8 mouse cellular contexts compared by ENCODE assay signal in the genomic region with DNA sequence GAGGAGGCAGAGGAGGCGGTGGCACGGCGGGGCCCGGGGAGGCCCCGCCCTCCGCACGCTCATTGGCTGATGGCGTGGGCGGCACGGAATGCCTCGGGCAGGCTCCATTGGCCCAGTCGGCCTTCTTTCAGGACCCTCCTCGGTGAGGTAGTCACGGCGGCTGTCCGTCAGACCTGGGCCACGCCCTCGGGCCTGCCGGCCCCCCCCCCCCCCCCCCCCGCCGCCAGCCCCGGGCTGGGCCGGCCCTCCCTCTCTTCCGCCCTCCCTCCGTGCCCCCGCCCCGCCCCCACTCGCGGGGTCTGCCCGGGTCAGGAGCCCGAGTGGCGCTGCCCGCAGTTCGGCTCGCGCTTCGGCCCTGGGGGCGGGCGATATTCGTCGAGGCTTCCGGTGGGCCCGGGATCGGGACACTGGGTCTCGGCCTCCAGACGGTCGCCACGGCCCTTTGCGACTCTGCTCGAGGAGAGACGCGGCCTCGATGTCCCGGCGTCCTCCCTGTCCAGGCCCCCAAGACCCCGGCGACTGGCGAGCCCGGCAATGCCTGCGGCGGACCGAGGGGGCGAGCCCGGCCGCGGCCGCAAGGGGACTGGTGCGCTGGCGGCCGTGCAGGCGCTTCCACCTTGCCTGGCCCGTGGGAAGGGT. TPM values are rescaled to one million over a fixed set of nuclear protein-coding genes. Genes with fewer than 3 reads are reported as not detected.
DNase-seq lines count a peak whose midpoint lies in the region; ATAC-seq and TF ChIP-seq lines count a peak whose summit lies in the region.
"Not testable (repeated sequence)": the region's sequence is repeated elsewhere in the genome, so short reads cannot be mapped to it uniquely, and the experiment has no call there.

A gene (minus strand): TSS at position 16 of the 639 bp plus-strand sequence.

- H3K4me2 ChIP-seq in hindbrain, embryonic 14.5 days (replicated peaks), result peak within 1 kb of the TSS; percentile 57

- not testable (repeated sequence) for DNase-seq in Patski (ENCODE audit: low read depth, low spot score)
- peak; percentile 90 to 94 for DNase-seq in cerebellum, postnatal 25 days
- DNase-seq in frontal cortex, postnatal 25 days (ENCODE audit: low spot score in 2 of 2), result peak; percentile 71 to 72
- DNase-seq in hindbrain, embryonic 14.5 days (ENCODE audit: low spot score), result peak; percentile 71
- peak; percentile 88 for DNase-seq in left cerebral cortex, adult 11 months (ENCODE audit: low spot score)
- peak; percentile 94 for DNase-seq in lung, postnatal 36 days
- peak; percentile 81 for DNase-seq in retina, embryonic 14.5 days (ENCODE audit: low spot score)
- peak; percentile 89 for DNase-seq in thymus, postnatal 4 days

- not testable (repeated sequence) for H3K9me3 ChIP-seq in hindbrain, embryonic 14.5 days (ENCODE audit: control insufficient read depth, low read length)

- in situ Hi-C loops in Patski (cut with MboI; ENCODE audit: low pct_unique_long_range_greater_than_20kb), result not testable (repeated sequence)

- peak within 1 kb of the TSS; percentile 94 for H3K27ac ChIP-seq in hindbrain, embryonic 14.5 days

- not testable (repeated sequence) for TF ChIP-seq CTCF in Patski (IDR thresholded peaks at IDR 0.05)

- H3K27me3 ChIP-seq in Patski; hindbrain, embryonic 14.5 days (ENCODE audit: control insufficient read depth, insufficient read depth, low read length): not testable (repeated sequence)

- ATAC-seq in Patski, result peak; percentile 99
- peak; percentile 99 for ATAC-seq in hindbrain, embryonic 14.5 days (ENCODE audit: low FRiP score)

- under 1% methylated on average over 20 of the region's 72 CpGs for WGBS in hindbrain, embryonic 14.5 days

- POLR2A ChIA-PET in Patski (lab: Charles Lee), result not testable (repeated sequence)

- H3K9ac ChIP-seq in hindbrain, embryonic 14.5 days, result peak within 1 kb of the TSS; percentile 80

- peak within 1 kb of the TSS; percentile 72 for H3K4me3 ChIP-seq in hindbrain, embryonic 14.5 days (replicated peaks; ENCODE audit: low read length)

- CTCF ChIA-PET in Patski (lab: Charles Lee), result not testable (repeated sequence)

- H3K4me1 ChIP-seq in hindbrain, embryonic 14.5 days (replicated peaks; ENCODE audit: control insufficient read depth, insufficient read depth, low read length), result peaks cover 19% of the 10 kb centered on the region

- H3K36me3 ChIP-seq in hindbrain, embryonic 14.5 days (replicated peaks; ENCODE audit: control insufficient read depth, insufficient read depth), result not testable (repeated sequence)

RNA-seq across cellular contexts. Expression of the gene that starts here (rescaled TPM):
- 34.9 TPM for polyA plus RNA-seq in Patski (2021)
- polyA plus RNA-seq in hindbrain, embryonic 14.5 days (2014; fragmentation: Nextera tagmentation; extraction: Ambion mirVana), result 26.0 and 26.3 TPM in 2 replicates
